Comparison of ENCODE assay signal across 9 mouse cellular contexts in genomic region chr2:73278869-73279268, GRCm38 (mm10). TPM values are rescaled to one million over a fixed set of nuclear protein-coding genes. Genes with fewer than 3 reads are reported as not detected.
DNase-seq lines count a peak whose midpoint lies in the region; ATAC-seq lines count a peak whose summit lies in the region.
"Had no signal": no experiment of that assay in that cellular context is flagged by ENCODE, and none has a peak within 500 bp of the region (broad histone marks: within the 10 kb centered on the region; RNA-seq: fewer than 3 reads in every experiment).

No protein-coding gene starts in this region.

- no peak overlapping the region for H3K9ac ChIP-seq in heart, embryonic 12.5 days
- H3K9ac ChIP-seq in hindbrain, embryonic 11.5 days (ENCODE audit: low read depth, low read length) = 0 out of 2 replicates have a peak overlapping the region, but pooled peaks have one; percentile 0
- H3K9ac ChIP-seq in midbrain, embryonic 13.5 days (replicated peaks) = peak overlapping the region; percentile 53

- no peak for DNase-seq in heart, adult 18-20 months
- peak; percentile 57 for DNase-seq in embryo, embryonic 10.5 days (ENCODE audit: low spot score)
- no peak for DNase-seq in hindbrain, embryonic 11.5 days (ENCODE audit: low spot score)
- DNase-seq in right cerebral cortex, adult 2 months (ENCODE audit: low spot score in 2 of 2) = no peak

- peaks cover 54% of the 10 kb centered on the region for H3K27me3 ChIP-seq in heart, embryonic 12.5 days (replicated peaks)
- H3K27me3 ChIP-seq in hindbrain, embryonic 11.5 days (ENCODE audit: control insufficient read depth, insufficient read depth, low read length) = peaks cover 36% of the 10 kb centered on the region
- peaks cover 71% of the 10 kb centered on the region for H3K27me3 ChIP-seq in midbrain, embryonic 13.5 days

- H3K36me3 ChIP-seq in heart, embryonic 12.5 days = no peaks in the 10 kb centered on the region
- H3K36me3 ChIP-seq in hindbrain, embryonic 11.5 days (ENCODE audit: control insufficient read depth, insufficient read depth, low read length) = no peaks in the 10 kb centered on the region
- no peaks in the 10 kb centered on the region for H3K36me3 ChIP-seq in midbrain, embryonic 13.5 days

- H3K27ac ChIP-seq in heart, embryonic 12.5 days (ENCODE audit: poor library complexity, severe bottlenecking) = no peak overlapping the region
- peak overlapping the region; percentile 12; the same call in 1 of the 2 replicates for H3K27ac ChIP-seq in hindbrain, embryonic 11.5 days (ENCODE audit: low read depth, low read length)
- peak overlapping the region; percentile 78 for H3K27ac ChIP-seq in midbrain, embryonic 13.5 days

- WGBS in heart, embryonic 12.5 days = 1% methylated on average over 17 of the region's 17 CpGs
- WGBS in hindbrain, embryonic 11.5 days = 2% methylated on average over 17 of the region's 17 CpGs
- WGBS in midbrain, embryonic 13.5 days = under 1% methylated on average over 17 of the region's 17 CpGs

- H3K4me1 ChIP-seq in heart, embryonic 12.5 days (replicated peaks) = peaks cover 42% of the 10 kb centered on the region
- H3K4me1 ChIP-seq in hindbrain, embryonic 11.5 days (replicated peaks; ENCODE audit: control insufficient read depth, insufficient read depth, low read length) = peaks cover 5% of the 10 kb centered on the region
- H3K4me1 ChIP-seq in midbrain, embryonic 13.5 days (replicated peaks) = peaks cover 46% of the 10 kb centered on the region

- no peaks in the 10 kb centered on the region for H3K9me3 ChIP-seq in heart, embryonic 12.5 days (replicated peaks)
- no peaks in the 10 kb centered on the region for H3K9me3 ChIP-seq in hindbrain, embryonic 11.5 days (ENCODE audit: control insufficient read depth, low read length)
- no peaks in the 10 kb centered on the region for H3K9me3 ChIP-seq in midbrain, embryonic 13.5 days

- 0 out of 2 replicates have a peak, but pooled peaks have one; percentile 41 for ATAC-seq in heart, embryonic 12.5 days (ENCODE audit: insufficient number of reproducible peaks, low FRiP score)
- ATAC-seq in hindbrain, embryonic 11.5 days (ENCODE audit: low FRiP score) = 0 out of 2 replicates have a peak, but pooled peaks have one; percentile 19
- ATAC-seq in midbrain, embryonic 13.5 days = peak; percentile 60
- no peak for ATAC-seq in monocyte, adult 5-6 weeks (replicated peaks; ENCODE audit: insufficient number of reproducible peaks, low FRiP score, low TSS enrichment, poor library complexity, severe bottlenecking)
- no peak for ATAC-seq in cerebellum, adult (ENCODE audit: insufficient number of reproducible peaks, low FRiP score, low TSS enrichment)

- peak overlapping the region; percentile 31 for H3K4me3 ChIP-seq in heart, embryonic 12.5 days
- peak overlapping the region; percentile 27 for H3K4me3 ChIP-seq in hindbrain, embryonic 11.5 days (ENCODE audit: low read depth, low read length)
- H3K4me3 ChIP-seq in midbrain, embryonic 13.5 days (replicated peaks) = peak overlapping the region; percentile 28
- H3K4me3 ChIP-seq: erythroblast, embryonic 14.5 days had no signal

- H3K4me2 ChIP-seq in heart, embryonic 12.5 days = peak overlapping the region; percentile 62
- peak overlapping the region; percentile 49 for H3K4me2 ChIP-seq in hindbrain, embryonic 11.5 days (replicated peaks; ENCODE audit: low read depth, low read length)
- peak overlapping the region; percentile 46 for H3K4me2 ChIP-seq in midbrain, embryonic 13.5 days (replicated peaks)

RNA-seq across cellular contexts. Expression of gene Sp9, which starts 7.1 kb away (rescaled TPM):
- polyA plus RNA-seq in heart, embryonic 12.5 days (2016; fragmentation: Nextera tagmentation; extraction: Ambion mirVana) = not detected in 2 replicates
- not detected for total RNA-seq in heart, adult 18-20 months (2021)
- polyA plus RNA-seq in hindbrain, embryonic 11.5 days (2014; fragmentation: Nextera tagmentation; extraction: Ambion mirVana) = 3.0 and 3.7 TPM in 2 replicates
- polyA plus RNA-seq in midbrain, embryonic 13.5 days (2015; fragmentation: Nextera tagmentation; extraction: Ambion mirVana) = 6.1 and 8.9 TPM in 2 replicates
- not detected in 3 replicates for total RNA-seq in monocyte, adult 5-6 weeks (2017)
- polyA plus RNA-seq: erythroblast, embryonic 14.5 days had no signal

RNA-seq across cellular contexts. Expression of gene Scrn3, which starts 33.5 kb away (rescaled TPM):
- 14.9 and 16.5 TPM in 2 replicates for polyA plus RNA-seq in heart, embryonic 12.5 days (2016; fragmentation: Nextera tagmentation; extraction: Ambion mirVana)
- 10 to 100 TPM; 26.1 to 33.9 TPM for total RNA-seq in heart, adult 18-20 months (2021)
- polyA plus RNA-seq in hindbrain, embryonic 11.5 days (2014; fragmentation: Nextera tagmentation; extraction: Ambion mirVana) = 10.7 and 12.7 TPM in 2 replicates
- polyA plus RNA-seq in midbrain, embryonic 13.5 days (2015; fragmentation: Nextera tagmentation; extraction: Ambion mirVana) = 8.1 and 9.6 TPM in 2 replicates
- 6.3 to 13.4 TPM (median 10.3 TPM) in 3 replicates for total RNA-seq in monocyte, adult 5-6 weeks (2017)

RNA-seq across cellular contexts. Expression of gene Cir1, which starts 33.6 kb away (rescaled TPM):
- polyA plus RNA-seq in heart, embryonic 12.5 days (2016; fragmentation: Nextera tagmentation; extraction: Ambion mirVana) = 15.2 and 19.0 TPM in 2 replicates
- 10 to 100 TPM; 11.1 to 13.9 TPM for total RNA-seq in heart, adult 18-20 months (2021)
- polyA plus RNA-seq in hindbrain, embryonic 11.5 days (2014; fragmentation: Nextera tagmentation; extraction: Ambion mirVana) = 23.0 and 23.8 TPM in 2 replicates
- polyA plus RNA-seq in midbrain, embryonic 13.5 days (2015; fragmentation: Nextera tagmentation; extraction: Ambion mirVana) = 34.0 and 34.8 TPM in 2 replicates
- 25.7 to 34.2 TPM (median 30.7 TPM) in 3 replicates for total RNA-seq in monocyte, adult 5-6 weeks (2017)

Comparison
In these comparisons a context has a peak if more than half of its experiments do, and no peak if none do; other contexts are left out.
1. ATAC-seq: peak in heart, embryonic 12.5 days (single experiment), hindbrain, embryonic 11.5 days (single experiment) and midbrain, embryonic 13.5 days (single experiment); none in monocyte, adult 5-6 weeks (single experiment) and cerebellum, adult (single experiment).
2. Peak in every context shown above with its lines, with median percentiles within 50 percentile points of each other: H3K4me2 ChIP-seq and H3K4me3 ChIP-seq.